Mouse (Mus musculus): ENCODE measurements around the gene Nsun4. TPM values are rescaled to one million over a fixed set of nuclear protein-coding genes. Genes with fewer than 3 reads are reported as not detected.

Gene Nsun4
- total RNA-seq, 2 experiments from 2014 or later = 6.8 to 7.3 TPM

GRCm38 (mm10) chr4:116052526-116053293, 966 bp downstream of the Nsun4 start:
- intact Hi-C loops (cut with DNase I) = loop anchor here (10.0 kb wide), 1 partner anchor 148 kb away; no protein-coding TSS in a partner anchor
- peak in 1 of 2 experiments; percentile 32 for DNase-seq (ENCODE audit: extremely low spot score in 1 of 2, low spot score in 2 of 2)

GRCm38 (mm10) chr4:116049211-116049610, 4.5 kb downstream of the Nsun4 start:
- no peak for DNase-seq (ENCODE audit: extremely low spot score in 1 of 2, low spot score in 2 of 2)
- intact Hi-C loops (cut with DNase I) = no loop called here

GRCm38 (mm10) chr4:116048130-116048920, 5.4 kb downstream of the Nsun4 start:
- DNase-seq (ENCODE audit: extremely low spot score in 1 of 2, low spot score in 2 of 2) = no peak
- intact Hi-C loops (cut with DNase I) = no loop called here

GRCm38 (mm10) chr4:116047681-116048080, 6.0 kb downstream of the Nsun4 start:
- intact Hi-C loops (cut with DNase I) = no loop called here

GRCm38 (mm10) chr4:116046604-116047003, 7.1 kb downstream of the Nsun4 start:
- no peak for DNase-seq (ENCODE audit: extremely low spot score in 1 of 2, low spot score in 2 of 2)
- intact Hi-C loops (cut with DNase I) = no loop called here

More at GRCm38 (mm10) chr4:116047681-116048080, 6.0 kb downstream of the Nsun4 start:
- no peak for DNase-seq (ENCODE audit: extremely low spot score in 1 of 2, low spot score in 2 of 2)

GRCm38 (mm10) chr4:116042186-116042585, 11.5 kb downstream of the Nsun4 start:
- intact Hi-C loops (cut with DNase I) = no loop called here
- no peak for DNase-seq (ENCODE audit: extremely low spot score in 1 of 2, low spot score in 2 of 2)

GRCm38 (mm10) chr4:116040466-116040865, 13.2 kb downstream of the Nsun4 start:
- DNase-seq (ENCODE audit: extremely low spot score in 1 of 2, low spot score in 2 of 2) = no peak
- intact Hi-C loops (cut with DNase I) = no loop called here

GRCm38 (mm10) chr4:116033374-116033773, 20.3 kb downstream of the Nsun4 start:
- no peak for DNase-seq (ENCODE audit: extremely low spot score in 1 of 2, low spot score in 2 of 2)
- intact Hi-C loops (cut with DNase I) = no loop called here

GRCm38 (mm10) chr4:116032906-116033305, 20.8 kb downstream of the Nsun4 start:
- intact Hi-C loops (cut with DNase I) = no loop called here
- DNase-seq (ENCODE audit: extremely low spot score in 1 of 2, low spot score in 2 of 2) = no peak

GRCm38 (mm10) chr4:116017902-116018746, 35.6 kb downstream of the Nsun4 start, which contains the start of gene Faah:
Gene Faah (minus strand): TSS chr4:116017926.
- intact Hi-C loops (cut with DNase I) = no loop called here
- DNase-seq (ENCODE audit: extremely low spot score in 1 of 2, low spot score in 2 of 2) = no peak

GRCm38 (mm10) chr4:116017300-116017901, 36.3 kb downstream of the Nsun4 start:
- peak; percentile 63 to 83 for DNase-seq (ENCODE audit: extremely low spot score in 1 of 2, low spot score in 2 of 2)
- intact Hi-C loops (cut with DNase I) = no loop called here

- no peak for DNase-seq (ENCODE audit: extremely low spot score in 1 of 2, low spot score in 2 of 2)
- intact Hi-C loops (cut with DNase I) = no loop called here
Measured at GRCm38 (mm10) chr4:116016862-116017299, 36.8 kb downstream of the Nsun4 start.

- DNase-seq (ENCODE audit: extremely low spot score in 1 of 2, low spot score in 2 of 2) = no peak
- intact Hi-C loops (cut with DNase I) = no loop called here
Measured at GRCm38 (mm10) chr4:116016396-116016795, 37.3 kb downstream of the Nsun4 start.

- peak in 1 of 2 experiments; percentile 47 for DNase-seq (ENCODE audit: extremely low spot score in 1 of 2, low spot score in 2 of 2)
- intact Hi-C loops (cut with DNase I) = no loop called here
Measured at GRCm38 (mm10) chr4:116015996-116016395, 37.7 kb downstream of the Nsun4 start.

GRCm38 (mm10) chr4:116015502-116015901, 38.2 kb downstream of the Nsun4 start:
- intact Hi-C loops (cut with DNase I) = no loop called here
- no peak for DNase-seq (ENCODE audit: extremely low spot score in 1 of 2, low spot score in 2 of 2)

- DNase-seq (ENCODE audit: extremely low spot score in 1 of 2, low spot score in 2 of 2) = no peak
- intact Hi-C loops (cut with DNase I) = no loop called here
Measured at GRCm38 (mm10) chr4:116010186-116010585, 43.5 kb downstream of the Nsun4 start.

GRCm38 (mm10) chr4:116001206-116001605, 52.5 kb downstream of the Nsun4 start:
- intact Hi-C loops (cut with DNase I) = no loop called here
- DNase-seq (ENCODE audit: extremely low spot score in 1 of 2, low spot score in 2 of 2) = no peak

- DNase-seq (ENCODE audit: extremely low spot score in 1 of 2, low spot score in 2 of 2) = no peak
- intact Hi-C loops (cut with DNase I) = no loop called here
Measured at GRCm38 (mm10) chr4:116000671-116001070, 53.0 kb downstream of the Nsun4 start.

GRCm38 (mm10) chr4:115996729-115997128, 56.9 kb downstream of the Nsun4 start:
- intact Hi-C loops (cut with DNase I) = no loop called here
- DNase-seq (ENCODE audit: extremely low spot score in 1 of 2, low spot score in 2 of 2) = no peak
